Mouse (Mus musculus): Measurements from ENCODE around the gene Upk2.

The Upk2 gene

GRCm38 (mm10) chr9:44488416-44488815 is 33.6 kb upstream of the Upk2 start:
- DNase-seq (ENCODE audit: low read depth, low spot score), result no peak

- DNase-seq (ENCODE audit: low read depth, low spot score), result no peak
Observed at GRCm38 (mm10) chr9:44487441-44487840, 32.7 kb upstream of the Upk2 start.

- DNase-seq (ENCODE audit: low read depth, low spot score), result no peak
Observed at GRCm38 (mm10) chr9:44486741-44487421, 32.1 kb upstream of the Upk2 start.

GRCm38 (mm10) chr9:44486335-44486734 is 31.6 kb upstream of the Upk2 start:
- DNase-seq (ENCODE audit: low read depth, low spot score), result no peak

- no peak for DNase-seq (ENCODE audit: low read depth, low spot score)
Observed at GRCm38 (mm10) chr9:44485516-44486161, 30.9 kb upstream of the Upk2 start.

GRCm38 (mm10) chr9:44485105-44485515 is 30.3 kb upstream of the Upk2 start:
- DNase-seq (ENCODE audit: low read depth, low spot score), result no peak

GRCm38 (mm10) chr9:44484311-44485104 is 29.7 kb upstream of the Upk2 start:
- no peak for DNase-seq (ENCODE audit: low read depth, low spot score)

- DNase-seq (ENCODE audit: low read depth, low spot score), result no peak
Observed at GRCm38 (mm10) chr9:44483510-44484044, 28.8 kb upstream of the Upk2 start.

GRCm38 (mm10) chr9:44483041-44483509 is 28.3 kb upstream of the Upk2 start:
- DNase-seq (ENCODE audit: low read depth, low spot score), result no peak

- DNase-seq (ENCODE audit: low read depth, low spot score), result peak; percentile 80
Observed at GRCm38 (mm10) chr9:44482552-44482951, 27.8 kb upstream of the Upk2 start, which contains the start of gene Bcl9l. Gene Bcl9l (plus strand): TSS chr9:44482825.

- DNase-seq (ENCODE audit: low read depth, low spot score), result no peak
Observed at GRCm38 (mm10) chr9:44482112-44482511, 27.3 kb upstream of the Upk2 start.

- peak; percentile 91 for DNase-seq (ENCODE audit: low read depth, low spot score)
Observed at GRCm38 (mm10) chr9:44479628-44480428, 25.1 kb upstream of the Upk2 start.

GRCm38 (mm10) chr9:44478959-44479605 is 24.3 kb upstream of the Upk2 start:
- DNase-seq (ENCODE audit: low read depth, low spot score), result no peak

- no peak for DNase-seq (ENCODE audit: low read depth, low spot score)
Observed at GRCm38 (mm10) chr9:44478229-44478921, 23.6 kb upstream of the Upk2 start.

- DNase-seq (ENCODE audit: low read depth, low spot score), result no peak
Observed at GRCm38 (mm10) chr9:44477339-44478228, 22.8 kb upstream of the Upk2 start.

GRCm38 (mm10) chr9:44475936-44476335 is 21.2 kb upstream of the Upk2 start:
- DNase-seq (ENCODE audit: low read depth, low spot score), result no peak

GRCm38 (mm10) chr9:44474327-44474726 is 19.6 kb upstream of the Upk2 start:
- no peak for DNase-seq (ENCODE audit: low read depth, low spot score)

- DNase-seq (ENCODE audit: low read depth, low spot score), result no peak
Observed at GRCm38 (mm10) chr9:44473184-44473583, 18.4 kb upstream of the Upk2 start.

GRCm38 (mm10) chr9:44468800-44469199 is 14.0 kb upstream of the Upk2 start:
- DNase-seq (ENCODE audit: low read depth, low spot score), result no peak
